Mouse (Mus musculus): ENCODE measurements around the gene Gfi1b. TPM values are rescaled to one million over a fixed set of nuclear protein-coding genes. Genes with fewer than 3 reads are reported as not detected.

Gene Gfi1b
- polyA plus RNA-seq, 1 experiment from 2014 or later: 1.1 TPM

GRCm38 (mm10) chr2:28564380-28564779 lies 57.4 kb downstream of the Gfi1b start:
- Histone ChIP-seq H3K9me3 (no peaks in the 10 kb centered on the region), H3K27ac (no peak overlapping the region), H3K4me3 (replicated peaks) (no peak overlapping the region), H3K27me3 (replicated peaks) (no peaks in the 10 kb centered on the region), H3K9ac (no peak overlapping the region), H3K4me2 (replicated peaks) (no peak overlapping the region), H3K36me3 (peaks cover 25% of the 10 kb centered on the region), H3K4me1 (replicated peaks) (no peaks in the 10 kb centered on the region)
- WGBS: 88% methylated on average over 4 of the region's 4 CpGs
- ATAC-seq: no peak

GRCm38 (mm10) chr2:28563830-28564229 lies 58.0 kb downstream of the Gfi1b start:
- Histone ChIP-seq H3K9me3 (no peaks in the 10 kb centered on the region), H3K9ac (no peak overlapping the region), H3K36me3 (peaks cover 19% of the 10 kb centered on the region), H3K27me3 (replicated peaks) (no peaks in the 10 kb centered on the region), H3K27ac (no peak overlapping the region), H3K4me1 (replicated peaks) (no peaks in the 10 kb centered on the region), H3K4me2 (replicated peaks) (no peak overlapping the region), H3K4me3 (replicated peaks) (no peak overlapping the region)
- ATAC-seq: no peak

GRCm38 (mm10) chr2:28563303-28563702 lies 58.5 kb downstream of the Gfi1b start, which contains the start of gene Cel:
Gene Cel (minus strand): TSS chr2:28563403.
- Histone ChIP-seq H3K9me3 (no peaks in the 10 kb centered on the region), H3K4me2 (replicated peaks) (no peak within 1 kb of the TSS), H3K4me1 (replicated peaks) (no peaks in the 10 kb centered on the region), H3K4me3 (replicated peaks) (no peak within 1 kb of the TSS), H3K36me3 (peaks cover 16% of the 10 kb centered on the region), H3K9ac (no peak within 1 kb of the TSS), H3K27ac (no peak within 1 kb of the TSS), H3K27me3 (replicated peaks) (no peaks in the 10 kb centered on the region)
- peak; percentile 46 for ATAC-seq
- 62% methylated on average over 6 of the region's 6 CpGs for WGBS

Other genes starting within 250 kb of the Gfi1b start
- gene Ppp1r26, start 175.2 kb downstream of the Gfi1b start, polyA plus RNA-seq (2015; fragmentation: Nextera tagmentation; extraction: Ambion mirVana): 2.7 and 2.8 TPM in 2 replicates
- gene 1700007K13Rik, start 155.7 kb downstream of the Gfi1b start, polyA plus RNA-seq (2015; fragmentation: Nextera tagmentation; extraction: Ambion mirVana): not detected in 2 replicates
- gene Mrps2, start 153.9 kb downstream of the Gfi1b start, polyA plus RNA-seq (2015; fragmentation: Nextera tagmentation; extraction: Ambion mirVana): 62.4 and 66.0 TPM in 2 replicates
- gene Gbgt1, start 125.1 kb downstream of the Gfi1b start, polyA plus RNA-seq (2015; fragmentation: Nextera tagmentation; extraction: Ambion mirVana): 3.7 and 4.0 TPM in 2 replicates
- 11.8 and 11.9 TPM in 2 replicates for gene Gm10134, start 115.9 kb downstream of the Gfi1b start, polyA plus RNA-seq (2015; fragmentation: Nextera tagmentation; extraction: Ambion mirVana)
- 27.9 and 28.3 TPM in 2 replicates for gene Ralgds, start 108.9 kb downstream of the Gfi1b start, polyA plus RNA-seq (2015; fragmentation: Nextera tagmentation; extraction: Ambion mirVana)
- gene Cel, start 58.6 kb downstream of the Gfi1b start, polyA plus RNA-seq (2015; fragmentation: Nextera tagmentation; extraction: Ambion mirVana): 159 and 428 TPM in 2 replicates
- gene Gtf3c5, start 38.2 kb downstream of the Gfi1b start, polyA plus RNA-seq (2015; fragmentation: Nextera tagmentation; extraction: Ambion mirVana): 31.8 and 33.8 TPM in 2 replicates
- 16.2 and 16.6 TPM in 2 replicates for gene Tsc1, start 19.2 kb upstream of the Gfi1b start, polyA plus RNA-seq (2015; fragmentation: Nextera tagmentation; extraction: Ambion mirVana)
- 1.0 and 1.2 TPM in 2 replicates for gene Spaca9, start 77.7 kb upstream of the Gfi1b start, polyA plus RNA-seq (2015; fragmentation: Nextera tagmentation; extraction: Ambion mirVana)
- 0.44 and 0.48 TPM in 2 replicates for gene Ak8, start 78.2 kb upstream of the Gfi1b start, polyA plus RNA-seq (2015; fragmentation: Nextera tagmentation; extraction: Ambion mirVana)
- 10.4 and 10.9 TPM in 2 replicates for gene Gtf3c4, start 218.4 kb upstream of the Gfi1b start, polyA plus RNA-seq (2015; fragmentation: Nextera tagmentation; extraction: Ambion mirVana)
- gene Ddx31, start 218.4 kb upstream of the Gfi1b start, polyA plus RNA-seq (2015; fragmentation: Nextera tagmentation; extraction: Ambion mirVana): 12.1 and 13.6 TPM in 2 replicates

Data from intestine, embryonic 15.5 days (tissue).